Mouse (Mus musculus): ENCODE data around the gene Prdm11.

Gene Prdm11

DNA sequence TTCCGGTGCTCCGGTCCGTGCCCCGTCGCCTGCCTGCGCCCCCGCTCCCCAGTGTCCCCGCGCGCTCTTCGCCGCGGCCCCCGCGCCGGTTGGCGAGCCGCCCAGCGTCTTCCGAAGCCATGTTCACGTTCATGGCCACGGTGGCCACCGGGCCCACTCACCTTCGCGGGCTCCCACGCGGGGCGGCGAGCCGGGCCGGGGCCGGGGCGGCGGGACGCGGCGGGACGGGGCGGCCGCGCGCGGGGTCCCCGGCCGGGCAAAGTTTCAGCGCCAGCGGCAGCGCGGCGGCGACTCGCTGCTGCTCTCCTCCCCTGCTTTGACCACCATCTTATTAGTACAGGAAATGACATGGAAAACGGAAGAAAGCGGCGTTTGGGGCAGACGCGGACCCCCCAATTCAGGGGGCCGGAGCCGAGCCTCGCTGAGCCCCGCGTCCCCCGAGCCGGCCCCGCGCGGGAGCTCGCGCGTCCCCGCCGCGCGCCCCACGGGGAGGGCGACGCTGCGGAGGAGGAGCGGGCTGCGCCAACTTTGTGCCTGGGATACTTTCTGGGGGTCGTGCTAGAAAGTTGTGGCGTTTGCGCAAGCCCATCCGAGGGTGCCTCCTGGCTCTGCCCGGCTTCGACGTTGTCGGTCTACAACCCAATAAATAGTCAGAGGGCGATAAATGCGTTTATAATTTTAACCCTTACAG lies at the start of gene Prdm11:
Gene Prdm11 (minus strand): TSS at position 350 of the 691 bp plus-strand sequence.
- in situ Hi-C loops (cut with MboI, MseI) = no loop called here

DNA sequence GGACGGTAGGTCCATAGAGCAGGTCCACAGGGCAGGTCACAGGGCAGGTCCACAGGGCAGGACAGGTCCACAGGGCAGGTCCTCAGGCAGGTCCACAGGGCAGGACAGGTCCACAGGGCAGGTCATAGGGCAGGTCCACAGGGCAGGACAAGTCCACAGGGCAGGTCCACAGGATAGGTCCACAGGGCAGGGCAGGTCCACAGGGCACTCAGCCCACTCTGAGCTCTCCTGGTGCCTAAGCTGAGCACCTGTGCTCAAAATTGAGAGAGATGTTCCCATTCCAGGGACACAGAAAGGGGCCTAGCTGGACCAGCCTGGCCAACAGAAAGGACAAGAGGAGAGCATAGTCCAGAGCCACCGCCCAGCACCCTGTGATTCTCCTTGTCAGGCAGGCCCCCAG lies 46.4 kb upstream of the Prdm11 start:
- in situ Hi-C loops (cut with MboI, MseI) = no loop called here

DNA sequence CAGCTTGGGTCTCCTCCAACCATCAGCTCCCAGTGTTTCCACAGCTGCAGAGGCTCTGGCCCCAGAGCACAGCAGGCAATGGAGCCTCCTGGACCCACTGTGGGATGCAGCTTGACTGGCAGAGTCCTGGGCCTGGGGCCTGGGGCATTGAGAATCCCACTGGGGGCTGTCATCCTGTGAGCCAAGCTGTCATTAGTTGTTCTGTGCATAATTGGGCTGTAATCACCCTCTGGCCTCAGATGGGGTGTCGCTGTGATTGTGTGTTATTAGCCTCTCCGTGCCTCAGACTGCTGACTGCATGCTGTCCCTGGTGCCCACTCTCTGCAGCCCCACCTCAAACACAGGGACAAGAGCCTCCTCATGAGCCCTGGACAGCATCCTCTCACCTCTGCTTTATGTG lies 45.7 kb upstream of the Prdm11 start:
- in situ Hi-C loops (cut with MboI, MseI) = no loop called here

DNA sequence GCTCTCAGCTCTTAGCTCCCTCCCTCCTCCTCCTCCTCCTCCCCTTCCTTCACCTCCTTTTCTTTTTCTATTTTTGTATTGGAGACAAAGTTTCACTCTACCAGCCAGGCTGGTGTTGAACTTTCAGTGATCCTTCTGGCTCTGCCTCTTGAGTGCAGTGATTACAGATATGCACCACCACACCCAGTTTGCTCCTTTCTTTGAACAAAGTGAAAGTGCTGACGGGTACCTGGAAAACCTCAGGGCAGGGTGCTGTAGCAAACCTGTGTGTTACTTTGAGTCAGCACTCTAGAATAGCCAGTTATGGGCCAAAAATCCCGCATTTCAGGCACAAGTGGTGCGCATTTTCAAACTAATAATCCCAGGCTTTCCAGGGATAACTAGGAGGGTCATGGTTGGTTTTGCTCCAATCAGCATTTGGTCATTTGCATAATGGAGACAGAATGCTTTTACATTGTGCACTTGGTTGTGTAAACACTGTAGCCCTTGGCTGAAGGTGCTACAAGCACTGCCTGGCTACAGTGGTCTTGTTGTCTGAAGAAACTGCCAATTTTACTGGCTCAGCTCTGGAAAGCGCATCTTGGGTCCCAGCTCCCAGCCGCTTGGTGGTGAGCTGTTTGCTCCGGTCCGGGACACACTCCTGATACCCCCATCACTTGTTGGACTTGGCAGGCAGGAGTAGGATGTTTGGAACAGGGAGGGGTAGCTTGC lies 43.6 kb upstream of the Prdm11 start:
- in situ Hi-C loops (cut with MboI, MseI) = no loop called here

DNA sequence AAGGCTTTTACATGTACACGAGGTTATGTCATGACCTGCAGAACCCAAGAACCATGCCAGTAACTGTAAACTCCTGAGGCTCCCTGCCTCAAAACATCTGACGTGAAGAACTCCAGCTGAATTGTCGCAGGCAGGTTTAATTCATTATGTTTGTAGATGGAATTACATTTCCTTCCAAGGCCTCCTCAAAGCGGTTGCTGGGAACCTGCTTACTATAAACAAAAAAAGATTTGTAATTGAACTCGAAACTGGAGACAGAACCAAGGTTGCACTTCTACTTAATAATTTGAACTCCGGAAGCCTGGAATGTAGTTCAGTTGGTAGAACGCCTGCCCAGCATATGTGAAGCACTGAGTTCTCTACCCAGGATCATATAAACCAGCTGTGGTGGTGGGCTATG lies 42.0 kb upstream of the Prdm11 start:
- in situ Hi-C loops (cut with MboI, MseI) = no loop called here

DNA sequence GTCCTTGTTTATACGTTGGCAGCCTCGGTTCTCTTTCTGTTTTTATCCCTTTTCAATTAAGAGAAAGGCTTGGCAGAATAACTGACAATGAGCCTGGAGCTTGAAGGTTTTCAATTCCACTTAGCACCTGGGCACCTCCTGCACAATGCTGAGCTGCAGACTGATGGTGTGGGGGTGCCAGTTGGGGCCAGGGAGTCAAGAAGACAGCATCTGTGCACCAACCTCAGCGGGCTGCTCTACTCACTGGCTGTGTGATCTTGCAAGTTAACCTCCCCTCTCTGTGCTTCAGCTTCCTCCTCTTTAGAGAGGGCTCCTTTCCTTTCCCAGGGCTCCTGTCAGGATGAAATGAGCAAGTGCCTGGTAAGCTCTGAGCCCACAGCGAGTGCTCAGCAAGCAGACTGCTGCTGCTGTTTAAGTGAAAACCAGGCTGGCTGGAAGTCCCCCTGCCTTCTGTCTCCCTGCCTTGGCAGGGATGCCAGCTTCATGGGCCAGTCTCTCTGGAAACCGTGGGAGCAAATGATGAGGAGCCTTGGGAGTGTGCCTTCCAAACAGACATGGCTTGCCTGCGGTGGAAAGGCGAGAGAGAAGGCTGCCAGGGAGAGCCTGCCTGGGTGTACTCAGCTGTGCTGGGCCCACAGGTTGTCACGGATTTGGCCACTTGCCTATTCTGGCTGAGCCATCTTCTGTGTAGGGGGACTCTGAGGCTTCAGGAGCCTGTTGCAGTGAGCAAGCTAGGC lies 39.5 kb upstream of the Prdm11 start:
- in situ Hi-C loops (cut with MboI, MseI) = no loop called here

DNA sequence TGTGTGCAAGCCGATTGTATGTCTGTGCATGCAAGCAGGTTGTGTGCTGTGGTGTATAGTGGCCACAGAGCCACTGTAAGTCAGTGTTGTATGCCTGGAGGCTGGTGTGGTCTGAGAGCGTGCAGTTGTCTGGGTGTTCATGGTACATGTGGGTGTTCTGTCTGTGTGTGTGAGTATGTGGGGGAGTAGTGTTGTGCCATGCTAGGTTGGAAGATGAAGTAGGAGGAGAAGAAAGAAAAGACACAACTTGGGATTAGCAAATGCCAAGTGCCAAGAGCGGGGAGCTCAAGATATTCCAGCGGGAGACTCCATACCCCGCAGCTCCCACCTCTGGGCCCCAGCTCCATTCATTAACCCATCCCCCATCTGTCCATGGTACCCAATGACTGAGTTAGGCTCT lies 38.5 kb upstream of the Prdm11 start:
- in situ Hi-C loops (cut with MboI, MseI) = no loop called here

DNA sequence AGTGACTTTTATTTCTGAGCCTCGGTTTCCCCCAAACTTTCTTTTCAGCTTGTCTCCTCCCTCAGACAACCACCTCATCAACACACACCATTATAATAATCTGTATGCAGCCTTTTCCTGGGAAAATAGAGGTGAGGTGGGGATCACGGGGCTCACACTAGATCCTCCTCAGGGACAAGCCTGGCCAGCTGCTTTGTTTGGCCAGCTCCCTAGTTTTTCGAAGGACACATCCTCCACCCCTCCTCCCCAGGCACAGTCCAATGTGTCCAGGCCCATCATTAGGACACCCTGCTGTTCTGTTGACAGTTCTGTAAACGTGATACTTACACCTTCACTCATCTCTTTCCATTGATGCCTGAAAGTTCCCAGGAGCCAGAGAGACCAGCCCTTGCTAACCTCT lies 37.4 kb upstream of the Prdm11 start:
- in situ Hi-C loops (cut with MboI, MseI) = no loop called here

DNA sequence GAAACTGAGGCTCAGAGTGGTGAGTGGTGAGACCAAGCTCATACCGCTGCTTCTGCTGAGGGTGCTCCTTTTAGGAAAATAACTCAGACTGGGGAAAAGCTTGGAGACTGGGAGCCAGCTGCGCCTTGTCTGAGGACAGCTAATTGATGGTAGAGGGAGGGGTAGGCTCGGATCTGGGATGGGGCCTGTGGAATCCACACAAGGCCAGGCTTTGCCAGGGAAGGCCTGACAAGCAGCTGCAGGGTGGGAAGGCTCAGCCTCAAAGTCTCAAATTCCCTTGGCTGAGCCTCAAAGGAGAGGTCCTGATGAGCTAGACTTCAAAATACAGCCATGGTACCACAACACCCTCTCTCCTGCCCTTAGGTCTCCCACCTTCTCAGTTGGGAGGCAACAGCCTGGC lies 36.9 kb upstream of the Prdm11 start:
- in situ Hi-C loops (cut with MboI, MseI) = no loop called here

DNA sequence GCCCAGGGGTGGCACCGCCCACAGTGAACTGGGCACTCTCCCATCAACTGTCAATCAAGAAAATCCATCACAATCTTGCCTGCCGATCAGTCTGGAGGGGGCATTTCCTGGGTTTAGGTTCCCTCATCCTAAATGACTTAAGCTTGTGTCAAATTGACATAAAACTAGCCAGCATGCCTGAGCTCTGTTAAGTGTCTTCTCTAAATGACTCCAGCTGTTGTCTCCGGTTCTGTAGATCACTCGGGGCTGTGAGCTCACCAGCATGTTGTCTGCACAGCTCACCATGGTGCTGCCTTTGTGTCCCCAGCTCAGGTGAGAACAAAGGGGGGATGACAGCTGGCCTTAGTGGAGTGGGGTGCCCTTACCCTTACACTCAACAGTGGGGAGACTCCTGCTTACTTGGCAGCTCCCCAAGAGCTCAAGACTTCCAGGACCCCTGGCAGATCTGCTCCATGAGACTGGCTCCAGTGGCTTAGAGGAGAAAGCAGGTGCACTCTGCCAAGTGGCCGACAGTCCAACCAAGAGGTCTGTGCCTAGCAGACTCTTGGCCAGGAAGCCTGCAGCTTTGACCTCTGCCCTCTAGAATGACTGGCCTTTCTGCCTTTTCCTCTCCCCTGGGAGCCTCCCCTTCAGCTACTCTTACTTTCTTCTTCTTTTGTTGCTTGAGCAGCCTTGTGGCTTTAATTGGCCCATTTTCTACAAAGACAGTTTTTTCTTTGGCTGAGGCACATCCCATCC lies 35.1 kb upstream of the Prdm11 start:
- in situ Hi-C loops (cut with MboI, MseI) = no loop called here

DNA sequence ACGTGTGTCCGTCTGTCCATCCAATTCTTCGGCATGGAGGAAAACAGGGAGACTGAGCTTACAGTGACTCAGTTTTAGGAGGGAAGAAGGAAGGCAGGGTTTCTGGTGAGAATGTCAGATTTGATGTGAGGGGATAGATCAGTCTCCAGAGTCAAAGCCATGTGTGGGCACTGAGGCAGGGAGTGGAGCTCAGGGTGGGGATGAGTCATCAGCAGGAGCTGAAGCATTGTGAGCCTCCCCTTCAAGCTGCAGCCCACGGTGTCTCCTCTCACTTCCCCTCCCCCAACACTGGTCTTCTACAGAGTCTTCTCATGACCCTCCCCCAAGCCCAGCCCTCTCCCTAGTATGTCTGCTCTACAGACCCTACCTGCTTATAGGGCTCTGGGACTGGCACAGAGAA lies 33.4 kb upstream of the Prdm11 start:
- in situ Hi-C loops (cut with MboI, MseI) = no loop called here

DNA sequence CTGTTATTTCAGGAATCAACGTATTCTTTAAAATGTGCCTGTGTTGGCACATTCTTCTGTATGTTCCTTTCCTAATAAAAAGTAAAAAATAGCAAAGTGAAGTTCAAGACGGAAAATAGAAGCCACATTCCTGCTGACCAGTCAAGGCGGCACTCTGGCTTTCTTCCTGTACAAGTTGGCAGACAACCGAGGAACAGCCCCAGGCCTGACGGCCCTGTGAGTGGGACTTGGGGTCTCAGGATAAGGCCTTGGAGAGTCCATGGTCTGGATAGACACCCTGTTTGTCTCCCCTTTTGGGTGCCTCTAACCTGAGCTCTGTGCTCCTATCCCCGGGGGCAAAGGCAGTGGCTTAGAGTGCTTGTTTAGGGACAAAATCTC lies 30.6 kb upstream of the Prdm11 start:
- in situ Hi-C loops (cut with MboI, MseI) = no loop called here

DNA sequence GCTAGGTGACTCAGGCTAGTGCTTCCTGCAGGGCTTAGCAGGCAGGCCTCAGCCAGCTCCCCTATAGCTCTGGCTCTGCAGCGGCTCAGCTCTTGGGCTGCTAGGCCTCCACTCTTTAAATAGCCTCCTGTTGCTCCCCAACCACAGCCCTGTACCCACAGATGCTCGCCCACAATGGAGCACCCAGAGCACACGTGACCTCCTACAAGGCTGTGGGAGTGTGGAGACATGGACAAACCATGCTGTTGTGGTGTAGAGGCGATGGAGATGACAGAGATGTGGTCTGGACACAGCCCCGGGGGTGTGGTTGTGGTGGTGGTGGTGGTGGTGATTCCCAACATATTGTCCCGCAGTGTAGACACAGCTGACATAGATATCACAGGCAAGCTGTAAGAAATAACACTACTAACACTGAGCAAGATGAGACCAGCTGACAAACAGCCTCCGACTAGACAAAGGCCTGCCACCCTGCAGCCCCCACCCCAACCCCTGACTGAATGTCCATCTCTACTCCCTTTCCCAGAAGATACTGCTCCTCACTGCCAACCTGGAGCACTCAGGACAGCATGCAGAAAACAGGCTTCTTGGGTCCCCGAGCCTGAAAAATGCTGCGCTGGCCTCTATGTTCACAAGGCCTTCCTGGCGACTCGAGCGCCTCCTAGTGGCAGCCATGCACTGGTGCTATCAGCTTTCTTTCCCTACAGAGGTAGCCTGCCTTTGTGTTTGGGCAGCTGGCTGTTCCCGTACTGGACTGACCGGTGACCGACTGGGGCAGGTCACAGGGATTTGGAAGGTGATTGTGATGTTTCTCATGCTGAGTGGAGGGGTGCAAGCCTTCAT lies 30.0 kb upstream of the Prdm11 start:
- in situ Hi-C loops (cut with MboI, MseI) = no loop called here

DNA sequence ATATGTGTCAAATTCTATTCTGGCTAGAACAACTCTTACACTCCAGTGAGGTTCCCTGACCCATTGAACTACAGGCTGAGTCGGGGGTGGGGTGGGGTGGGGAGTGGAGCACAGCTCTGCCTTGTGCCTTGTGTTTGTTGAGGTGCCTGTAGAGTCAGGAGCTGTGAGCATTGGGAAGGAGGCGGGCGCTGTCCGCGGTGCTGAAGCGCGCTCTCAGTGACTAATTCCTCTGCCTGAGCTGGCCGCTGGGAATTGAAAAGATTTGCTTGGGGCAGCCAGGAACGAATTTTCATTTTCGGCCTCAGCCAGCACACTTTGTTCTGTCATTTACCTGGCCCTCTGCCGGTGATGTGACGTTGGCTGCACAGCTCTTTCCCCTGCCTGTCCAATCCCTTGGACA lies 25.7 kb upstream of the Prdm11 start:
- in situ Hi-C loops (cut with MboI, MseI) = loop anchor here (5.0 kb wide), 1 partner anchor 169 kb away; no protein-coding TSS in a partner anchor

DNA sequence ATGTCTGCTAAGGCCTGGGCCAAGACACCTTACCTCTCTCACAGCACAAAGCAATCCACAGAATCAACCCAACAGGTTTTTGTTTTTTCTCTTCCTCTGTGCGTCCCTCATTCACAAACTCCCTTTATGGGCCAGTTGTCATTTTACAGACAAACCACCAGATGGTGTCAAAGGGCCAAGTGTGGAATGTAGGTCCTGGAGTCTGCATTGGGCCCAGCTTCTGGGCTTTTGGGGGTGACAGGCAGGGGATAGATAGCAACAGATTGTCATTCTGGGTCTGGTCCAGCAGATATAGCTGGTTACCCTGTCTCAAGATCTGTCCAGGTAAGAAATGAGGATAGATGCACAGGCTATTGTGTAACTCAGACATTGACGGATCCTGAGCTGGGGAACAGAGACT lies 23.0 kb upstream of the Prdm11 start:
- in situ Hi-C loops (cut with MboI, MseI) = no loop called here

DNA sequence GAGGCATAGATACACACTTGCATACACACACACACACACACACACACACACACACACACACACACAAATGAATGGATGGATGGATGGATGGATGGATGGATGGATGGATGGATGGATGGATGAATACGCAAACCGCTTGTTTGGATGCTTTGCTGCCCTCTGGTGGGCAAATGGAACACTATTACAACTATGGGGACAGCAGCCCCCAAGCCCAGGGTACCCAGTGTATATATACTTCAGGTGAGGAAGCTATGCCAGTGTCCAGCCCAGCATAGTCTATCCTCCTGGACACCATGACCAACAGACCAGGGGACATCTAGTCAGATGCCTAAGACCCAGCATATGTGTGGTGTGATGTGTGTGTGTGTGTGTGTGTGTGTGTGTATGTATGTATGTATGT lies 17.4 kb upstream of the Prdm11 start:
- in situ Hi-C loops (cut with MboI, MseI) = no loop called here

DNA sequence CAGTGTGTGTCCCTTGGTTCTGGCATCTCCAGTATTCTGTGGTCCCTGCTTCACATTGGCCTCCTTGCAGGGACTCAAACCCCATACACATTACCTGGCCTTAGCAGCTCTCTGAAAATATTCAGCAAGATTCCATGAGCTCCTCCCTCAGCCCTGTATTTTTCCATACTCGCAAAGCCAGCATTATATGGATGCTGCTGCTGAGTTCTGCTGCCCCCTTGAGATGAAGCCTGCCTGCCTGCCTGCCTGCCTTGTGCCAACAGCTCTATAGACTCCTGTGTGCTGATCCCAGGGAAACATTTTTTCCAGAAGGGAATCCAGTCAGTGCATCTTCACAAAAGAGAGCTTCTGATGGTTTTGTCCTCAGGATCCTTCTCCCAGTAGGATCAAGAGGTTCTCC lies 5.9 kb upstream of the Prdm11 start:
- in situ Hi-C loops (cut with MboI, MseI) = no loop called here

DNA sequence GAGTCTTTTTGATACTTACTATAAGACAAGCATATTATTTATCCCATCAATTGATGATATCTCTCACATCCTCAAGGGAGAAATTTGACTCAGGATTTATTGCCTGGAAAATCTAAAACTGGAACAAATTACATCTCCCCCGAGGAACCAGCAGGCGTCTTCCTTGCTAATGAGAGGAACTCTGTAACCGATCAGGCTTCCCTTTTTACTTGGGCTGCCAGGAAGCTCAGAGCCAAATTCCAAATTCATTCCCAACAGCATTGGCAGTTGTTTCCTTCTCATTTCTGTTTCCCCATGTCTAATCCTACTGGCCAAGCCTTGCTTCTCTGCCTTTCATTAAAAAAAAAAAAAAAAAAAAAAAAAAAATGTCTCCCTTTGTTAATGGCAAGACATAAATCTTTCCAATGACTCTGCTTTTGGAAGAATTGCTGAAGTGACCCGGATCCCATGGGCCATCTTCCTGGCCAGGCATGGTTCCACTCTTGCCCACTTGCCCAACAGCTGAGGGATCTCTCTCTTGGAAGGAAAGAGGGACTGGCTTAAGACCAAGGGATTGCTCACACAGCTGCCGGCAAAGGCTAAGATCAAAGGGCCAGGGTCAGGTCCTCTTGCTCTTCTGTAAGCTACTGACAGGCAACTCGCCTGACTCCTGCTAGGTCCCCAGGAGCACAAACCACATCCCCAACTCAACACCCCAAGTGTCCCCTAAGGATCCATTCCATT lies 2.8 kb upstream of the Prdm11 start:
- in situ Hi-C loops (cut with MboI, MseI) = no loop called here

DNA sequence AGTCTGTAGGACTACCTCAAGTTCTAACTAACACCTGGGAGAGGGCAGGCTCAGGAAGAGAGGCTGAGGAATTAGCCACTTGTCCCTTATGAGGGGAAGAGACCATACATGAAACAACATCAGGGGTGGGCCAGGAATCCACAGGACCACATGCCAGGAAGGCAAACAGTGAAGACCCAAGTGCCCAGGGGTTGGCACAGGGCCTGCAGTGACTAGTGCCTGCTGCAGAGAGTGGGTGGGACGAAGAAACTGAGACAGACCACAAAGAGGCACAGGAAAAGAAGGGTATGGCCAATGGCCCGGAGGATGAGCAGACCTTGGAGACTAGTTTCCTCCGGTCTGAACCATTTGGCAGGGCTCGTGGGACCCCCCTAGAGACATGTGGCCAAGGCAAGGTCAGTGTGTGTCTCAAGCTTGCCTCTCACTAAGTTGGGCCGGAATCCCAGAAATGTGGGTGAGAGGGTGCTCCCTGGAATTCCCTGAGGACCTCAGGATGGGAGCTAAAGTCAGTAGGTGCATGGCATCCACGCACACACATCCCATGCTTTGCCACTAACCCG lies 1.6 kb upstream of the Prdm11 start:
- in situ Hi-C loops (cut with MboI, MseI) = no loop called here

DNA sequence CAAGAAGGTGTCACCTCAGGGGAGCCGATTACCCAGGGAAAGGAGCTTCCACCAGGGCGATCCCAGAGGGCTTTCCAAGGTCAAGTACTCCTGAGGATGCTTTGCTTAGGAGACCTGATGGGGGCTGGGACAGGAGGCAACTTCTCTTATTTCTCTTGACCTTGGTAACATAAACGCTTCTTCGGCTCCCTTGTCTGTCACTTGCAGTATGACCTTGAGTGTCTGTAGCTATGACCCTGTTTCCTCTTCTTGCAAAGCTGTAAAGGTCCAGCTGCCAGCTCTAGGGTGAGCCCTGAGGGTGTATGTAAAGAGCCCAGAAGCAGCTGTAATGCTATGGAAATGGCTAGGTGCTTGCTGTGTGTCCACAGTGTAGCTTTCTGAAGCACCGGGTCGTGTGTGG lies 1.1 kb upstream of the Prdm11 start:
- in situ Hi-C loops (cut with MboI, MseI) = no loop called here

All from T-helper 2 cell (primary cell).